In the genomic region with DNA sequence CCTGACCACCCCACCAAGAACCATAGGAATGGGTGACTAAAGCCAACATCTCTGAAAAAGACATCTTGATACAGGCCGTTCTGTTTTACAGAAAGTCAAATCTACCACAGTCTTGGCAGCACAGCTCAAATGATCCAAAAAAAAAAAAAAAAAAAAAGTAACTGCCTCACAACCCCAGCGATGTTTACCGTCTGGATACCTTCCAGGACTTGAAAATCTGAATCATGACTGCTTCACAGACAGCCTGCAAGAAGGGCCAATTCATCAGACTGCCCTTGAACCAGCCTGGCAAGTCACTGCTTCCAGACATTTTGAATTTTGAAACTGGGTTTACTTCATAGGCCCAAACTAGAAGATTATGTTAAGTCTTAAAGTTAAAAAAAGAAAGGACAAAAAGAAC, we compare ENCODE assay signal across 8 mouse cellular contexts. TPM values are rescaled to one million over a fixed set of nuclear protein-coding genes. Genes with fewer than 3 reads are reported as not detected.
DNase-seq lines count a peak whose midpoint lies in the region; ATAC-seq lines count a peak whose summit lies in the region.

No protein-coding gene starts in this region.

- H3K27me3 ChIP-seq in kidney, embryonic 15.5 days, result no peaks in the 10 kb centered on the region
- no peaks in the 10 kb centered on the region for H3K27me3 ChIP-seq in hindbrain, embryonic 13.5 days

- DNase-seq in kidney, postnatal 4 days, result no peak
- DNase-seq in brain, adult 2 months (ENCODE audit: low read depth, low spot score), result peak; percentile 78
- peak; percentile 49 to 55 for DNase-seq in lung, postnatal 4 days
- no peak for DNase-seq in cerebellum, adult 18-20 months
- no peak for DNase-seq in left cerebral cortex, adult 8-10 months (ENCODE audit: low spot score in 2 of 2)
- no peak for DNase-seq in urinary bladder, postnatal 36 days (ENCODE audit: low spot score in 2 of 2)

- no peak overlapping the region for H3K4me3 ChIP-seq in kidney, embryonic 15.5 days (replicated peaks)
- no peak overlapping the region for H3K4me3 ChIP-seq in hindbrain, embryonic 13.5 days

- WGBS in kidney, embryonic 15.5 days, result 9% methylated on average over 3 of the region's 3 CpGs
- 36% methylated on average over 3 of the region's 3 CpGs for WGBS in hindbrain, embryonic 13.5 days

- peak overlapping the region; percentile 91 for H3K27ac ChIP-seq in kidney, embryonic 15.5 days
- peak overlapping the region; percentile 76; the same call in 1 of the 2 replicates for H3K27ac ChIP-seq in hindbrain, embryonic 13.5 days

- no peak for ATAC-seq in kidney, embryonic 15.5 days (replicated peaks; ENCODE audit: low FRiP score)
- no peak; the same call in 1 of the 2 replicates for ATAC-seq in hindbrain, embryonic 13.5 days (ENCODE audit: low FRiP score)

- H3K9me3 ChIP-seq in kidney, embryonic 15.5 days (replicated peaks), result no peaks in the 10 kb centered on the region
- H3K9me3 ChIP-seq in hindbrain, embryonic 13.5 days, result no peaks in the 10 kb centered on the region

- H3K4me1 ChIP-seq in kidney, embryonic 15.5 days, result peaks cover 98% of the 10 kb centered on the region
- H3K4me1 ChIP-seq in hindbrain, embryonic 13.5 days (replicated peaks), result peaks cover 54% of the 10 kb centered on the region

- H3K4me2 ChIP-seq in kidney, embryonic 15.5 days, result no peak overlapping the region
- H3K4me2 ChIP-seq in hindbrain, embryonic 13.5 days, result no peak overlapping the region

- H3K36me3 ChIP-seq in kidney, embryonic 15.5 days, result peaks cover 20% of the 10 kb centered on the region; the same call in 1 of the 2 replicates
- no peaks in the 10 kb centered on the region for H3K36me3 ChIP-seq in hindbrain, embryonic 13.5 days

- H3K9ac ChIP-seq in kidney, embryonic 15.5 days, result no peak overlapping the region
- H3K9ac ChIP-seq in hindbrain, embryonic 13.5 days, result no peak overlapping the region

RNA-seq across cellular contexts. Expression of a gene that starts 9.4 kb away (rescaled TPM):
- polyA plus RNA-seq in kidney, embryonic 15.5 days (2015; fragmentation: Nextera tagmentation; extraction: Ambion mirVana), result 288 and 312 TPM in 2 replicates
- 136 and 138 TPM in 2 replicates for polyA plus RNA-seq in hindbrain, embryonic 13.5 days (2015; fragmentation: Nextera tagmentation; extraction: Ambion mirVana)
- 100 to 1,000 TPM; 161 to 178 (median 177) TPM for total RNA-seq in left cerebral cortex, adult 8-10 months (2022)

RNA-seq across cellular contexts. Expression of a gene that starts 28.9 kb away (rescaled TPM):
- 401 and 402 TPM in 2 replicates for polyA plus RNA-seq in kidney, embryonic 15.5 days (2015; fragmentation: Nextera tagmentation; extraction: Ambion mirVana)
- polyA plus RNA-seq in hindbrain, embryonic 13.5 days (2015; fragmentation: Nextera tagmentation; extraction: Ambion mirVana), result 315 and 332 TPM in 2 replicates
- 100 to 1,000 TPM; 197 to 208 (median 204) TPM for total RNA-seq in left cerebral cortex, adult 8-10 months (2022)

RNA-seq across cellular contexts. Expression of a gene that starts 29.1 kb away (rescaled TPM):
- polyA plus RNA-seq in kidney, embryonic 15.5 days (2015; fragmentation: Nextera tagmentation; extraction: Ambion mirVana), result 9.0 and 9.6 TPM in 2 replicates
- polyA plus RNA-seq in hindbrain, embryonic 13.5 days (2015; fragmentation: Nextera tagmentation; extraction: Ambion mirVana), result 4.1 and 6.4 TPM in 2 replicates
- 1 to 10 TPM in 3 of 4 experiments, under 1 TPM in 1; 0.99 to 3.7 (median 2.1) TPM for total RNA-seq in left cerebral cortex, adult 8-10 months (2022)

Comparison
In these comparisons a context has a peak if more than half of its experiments do, and no peak if none do; other contexts are left out.
1. DNase-seq: peak in brain, adult 2 months (single experiment) and lung, postnatal 4 days (2 of 2); none in kidney, postnatal 4 days (0 of 2), cerebellum, adult 18-20 months (0 of 2), left cerebral cortex, adult 8-10 months (0 of 2) and urinary bladder, postnatal 36 days (0 of 2).